Mouse (Mus musculus) thymus, postnatal 14 days (tissue): ENCODE results near the gene Myrfl.

Source experiments
- DNase-seq: peaks from one replicate; pipeline ENCODE4 v3.0.0; 2021

Gene Myrfl

GRCm38 (mm10) chr10:116896336-116897177 is at the start of gene Myrfl:
Gene Myrfl (minus strand): TSS chr10:116896919.
- DNase-seq: no peak

- no peak for DNase-seq
Observed at GRCm38 (mm10) chr10:116944940-116945339, 48.2 kb upstream of the Myrfl start.

- no peak for DNase-seq
Observed at GRCm38 (mm10) chr10:116944144-116944543, 47.4 kb upstream of the Myrfl start.

GRCm38 (mm10) chr10:116943025-116943424 is 46.3 kb upstream of the Myrfl start:
- peak; percentile 56 for DNase-seq

GRCm38 (mm10) chr10:116935028-116935427 is 38.3 kb upstream of the Myrfl start:
- no peak for DNase-seq

GRCm38 (mm10) chr10:116933794-116934193 is 37.1 kb upstream of the Myrfl start:
- no peak for DNase-seq

- no peak for DNase-seq
Observed at GRCm38 (mm10) chr10:116932418-116932817, 35.7 kb upstream of the Myrfl start.

- no peak for DNase-seq
Observed at GRCm38 (mm10) chr10:116931497-116932179, 34.9 kb upstream of the Myrfl start.

- peak; percentile 68 for DNase-seq
Observed at GRCm38 (mm10) chr10:116930936-116931335, 34.2 kb upstream of the Myrfl start.

GRCm38 (mm10) chr10:116930506-116930905 is 33.8 kb upstream of the Myrfl start:
- peak; percentile 65 for DNase-seq

GRCm38 (mm10) chr10:116928826-116929225 is 32.1 kb upstream of the Myrfl start:
- no peak for DNase-seq

- DNase-seq: no peak
Observed at GRCm38 (mm10) chr10:116926428-116927113, 29.9 kb upstream of the Myrfl start.

GRCm38 (mm10) chr10:116923651-116924495 is 27.2 kb upstream of the Myrfl start:
- DNase-seq: no peak

- no peak for DNase-seq
Observed at GRCm38 (mm10) chr10:116922161-116922560, 25.4 kb upstream of the Myrfl start.

GRCm38 (mm10) chr10:116921416-116921815 is 24.7 kb upstream of the Myrfl start:
- no peak for DNase-seq

GRCm38 (mm10) chr10:116920641-116921040 is 23.9 kb upstream of the Myrfl start:
- no peak for DNase-seq

GRCm38 (mm10) chr10:116919368-116920317 is 22.9 kb upstream of the Myrfl start:
- DNase-seq: peak; percentile 59

- peak; percentile 58 for DNase-seq
Observed at GRCm38 (mm10) chr10:116916581-116916980, 19.9 kb upstream of the Myrfl start.

- DNase-seq: no peak
Observed at GRCm38 (mm10) chr10:116915286-116915685, 18.6 kb upstream of the Myrfl start.

- DNase-seq: no peak
Observed at GRCm38 (mm10) chr10:116914586-116914985, 17.9 kb upstream of the Myrfl start.

- peak; percentile 48 for DNase-seq
Observed at GRCm38 (mm10) chr10:116913647-116914273, 17.0 kb upstream of the Myrfl start.
